Mouse (Mus musculus) urinary bladder, postnatal 14 days (tissue): ENCODE results near the gene Tox2.

Experiments used
- DNase-seq: peaks from one replicate; pipeline ENCODE4 v3.0.0; 2021; ENCODE audit warnings: low spot score

Tox2 gene

DNA sequence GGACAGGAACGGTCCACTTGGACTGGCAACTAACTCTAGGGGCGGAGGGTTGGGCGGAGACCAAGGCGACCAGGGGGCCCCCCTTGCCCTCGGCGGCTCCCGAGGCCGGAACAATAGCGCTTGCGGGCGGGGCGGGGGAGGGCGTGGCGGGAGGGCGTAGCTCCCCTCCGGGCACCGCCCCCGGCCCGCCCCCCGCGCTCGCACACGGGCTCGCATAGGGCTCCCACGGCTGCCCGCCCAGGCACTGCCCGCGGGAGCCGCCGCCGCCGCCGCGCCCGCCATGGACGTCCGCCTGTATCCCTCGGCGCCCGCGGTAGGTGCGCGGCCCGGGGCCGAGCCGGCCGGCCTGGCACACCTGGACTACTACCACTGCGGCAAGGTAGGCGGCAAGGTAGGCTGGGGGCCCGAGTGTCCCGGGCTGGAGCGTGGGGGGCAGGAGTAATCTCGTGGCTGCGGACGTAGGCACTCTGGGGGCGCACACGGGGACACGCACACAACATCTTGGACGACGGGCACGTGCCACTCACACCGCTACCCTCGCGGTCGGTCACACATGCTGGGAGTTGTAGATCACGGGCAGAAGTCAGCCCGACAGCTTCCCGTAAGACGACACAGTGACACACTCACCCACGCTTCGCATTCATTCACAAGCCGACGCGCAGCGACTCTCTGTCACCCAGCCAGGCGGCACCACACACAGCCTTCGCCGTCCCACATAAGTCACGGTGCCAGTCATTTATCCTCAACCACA, at the start of gene Tox2:
Tox2 (plus strand) TSS at position 242 of the 751 bp plus-strand sequence.
- peak; percentile 48 for DNase-seq

DNA sequence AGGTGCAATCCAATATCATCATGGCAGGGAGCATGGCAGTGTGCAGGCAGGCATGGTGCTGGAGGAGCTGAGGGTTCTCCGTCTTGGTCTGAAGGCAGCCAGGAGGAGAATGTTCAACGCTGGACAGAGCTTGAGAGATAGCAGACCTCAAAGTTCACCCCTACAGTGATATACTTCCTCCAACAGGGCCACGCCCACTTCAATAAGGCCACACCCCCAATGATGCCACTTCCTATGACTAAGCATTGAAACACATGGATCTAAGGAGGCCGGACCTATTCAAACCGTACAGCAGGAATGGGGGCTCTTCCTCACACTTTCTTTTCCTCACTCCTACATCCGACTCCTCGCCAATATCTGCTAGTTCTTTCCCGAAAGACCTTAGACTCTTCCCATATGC, 48.3 kb upstream of the Tox2 start:
- DNase-seq, result no peak

DNA sequence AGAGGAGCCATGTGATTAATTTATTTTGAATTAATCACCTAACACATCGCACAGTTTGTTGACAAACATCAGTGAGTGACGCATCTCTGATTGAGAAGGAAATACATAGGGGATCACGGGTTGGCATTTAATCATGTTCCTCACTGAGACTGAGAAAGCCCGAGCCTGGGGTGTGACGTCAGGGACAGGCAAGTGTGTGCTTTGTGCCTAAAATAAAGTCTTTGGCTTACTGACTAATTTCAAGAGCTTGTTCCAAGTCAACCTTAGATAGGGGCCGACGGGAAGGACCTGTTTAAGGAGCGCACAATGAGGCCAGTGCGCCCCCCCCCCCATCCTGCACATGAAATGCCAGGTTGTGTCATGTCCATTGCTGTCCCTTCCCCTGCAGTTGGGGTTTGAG, 43.9 kb upstream of the Tox2 start:
- no peak for DNase-seq

DNA sequence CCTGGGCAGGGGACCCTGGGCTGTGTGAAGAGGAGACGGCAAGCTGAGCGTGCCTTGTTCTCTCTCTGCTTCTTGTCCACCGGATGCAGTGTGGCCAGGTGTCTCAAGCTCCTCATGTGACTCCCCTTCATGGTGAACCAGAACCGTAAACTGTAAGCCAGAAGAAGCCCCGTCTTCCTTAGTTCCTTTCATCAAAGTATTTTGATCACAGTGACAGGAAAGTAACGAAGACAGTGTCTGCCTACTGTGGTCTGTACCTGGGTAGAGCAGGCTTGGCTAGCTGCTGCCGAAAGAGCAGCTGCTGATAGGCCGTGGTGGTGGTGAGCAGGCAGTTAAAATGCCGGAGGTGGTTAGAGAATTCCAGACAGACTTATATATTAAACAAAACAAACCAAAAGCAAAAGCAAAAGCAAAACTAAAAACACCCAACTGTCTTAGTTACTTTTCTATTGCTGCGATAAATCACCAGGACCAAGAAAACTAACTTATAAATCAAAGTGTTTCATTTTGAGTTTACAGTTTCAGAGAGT, 38.4 kb upstream of the Tox2 start:
- DNase-seq, result no peak

DNA sequence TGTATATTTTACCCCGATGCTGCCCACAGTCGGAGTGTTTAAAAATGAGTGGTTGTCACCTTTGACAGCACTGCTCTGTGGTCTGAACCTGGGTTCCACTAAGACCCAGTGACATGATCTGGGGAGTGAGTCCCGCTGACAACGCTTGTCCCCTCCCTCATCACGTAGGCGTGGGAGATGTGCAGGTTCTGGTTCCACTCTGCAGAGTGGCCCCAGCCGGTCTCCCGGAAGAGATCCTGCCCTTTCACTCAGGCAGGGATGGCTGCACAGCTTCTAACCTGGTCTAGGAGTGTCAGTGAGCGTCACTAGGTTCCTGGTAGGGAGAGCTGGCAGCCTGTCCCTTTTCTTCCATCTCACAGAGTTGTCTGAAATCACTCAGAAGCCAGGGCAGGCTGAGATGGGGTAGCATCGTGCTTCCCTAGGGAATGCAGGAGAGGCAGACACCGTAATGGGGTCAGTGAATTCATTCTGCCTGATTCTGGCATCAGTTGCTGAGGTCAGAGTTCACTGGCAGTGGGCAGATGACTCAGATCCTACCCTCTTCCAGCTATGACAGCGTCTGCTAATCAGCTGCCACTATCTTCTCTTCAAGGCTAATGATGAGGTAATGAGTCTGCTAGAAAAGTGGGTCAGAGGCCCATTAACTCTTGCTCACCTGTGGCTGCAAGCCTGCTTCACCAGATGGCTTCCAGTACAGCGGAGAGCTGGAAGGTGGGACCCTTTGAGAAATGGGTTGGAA, 36.7 kb upstream of the Tox2 start:
- DNase-seq, result no peak

DNA sequence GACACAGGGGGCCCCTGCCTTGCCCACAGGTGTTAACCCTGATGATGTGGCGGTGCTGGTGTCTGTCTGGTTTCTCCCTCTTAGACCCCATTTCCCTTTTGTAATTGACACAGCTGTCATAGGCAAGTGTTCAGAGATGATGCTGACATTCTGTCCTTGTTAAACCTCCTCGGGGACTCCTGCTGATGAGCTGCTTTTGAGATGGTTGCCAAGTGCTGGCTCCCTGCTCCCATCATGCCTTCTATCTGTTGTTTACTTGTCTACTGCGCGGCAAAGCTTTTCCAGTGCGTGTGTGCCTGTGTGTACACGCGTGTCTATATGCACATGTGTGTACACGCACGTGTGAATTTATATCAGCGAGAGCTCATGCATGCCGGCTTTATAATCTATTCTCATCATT, 31.0 kb upstream of the Tox2 start:
- no peak for DNase-seq

DNA sequence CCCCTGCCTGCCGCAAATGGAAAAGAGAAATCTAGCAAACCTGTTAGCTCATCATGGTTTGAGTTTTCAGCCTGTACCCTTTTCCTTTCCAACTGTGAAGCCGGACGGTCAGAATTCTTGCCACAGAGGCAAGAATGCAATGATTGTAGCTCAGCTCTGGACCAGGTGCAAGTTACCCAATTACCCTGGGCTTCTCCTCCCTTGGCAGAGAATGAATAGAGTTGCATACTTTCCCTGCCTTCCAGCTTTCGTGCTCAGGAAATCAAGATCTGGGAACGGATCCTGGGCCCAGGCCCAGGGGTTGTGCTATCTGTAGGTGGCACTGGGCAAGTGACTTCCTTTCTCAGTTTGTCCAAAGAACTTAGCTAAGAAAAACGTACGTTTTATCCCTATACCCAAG, 28.9 kb upstream of the Tox2 start:
- DNase-seq, result no peak

DNA sequence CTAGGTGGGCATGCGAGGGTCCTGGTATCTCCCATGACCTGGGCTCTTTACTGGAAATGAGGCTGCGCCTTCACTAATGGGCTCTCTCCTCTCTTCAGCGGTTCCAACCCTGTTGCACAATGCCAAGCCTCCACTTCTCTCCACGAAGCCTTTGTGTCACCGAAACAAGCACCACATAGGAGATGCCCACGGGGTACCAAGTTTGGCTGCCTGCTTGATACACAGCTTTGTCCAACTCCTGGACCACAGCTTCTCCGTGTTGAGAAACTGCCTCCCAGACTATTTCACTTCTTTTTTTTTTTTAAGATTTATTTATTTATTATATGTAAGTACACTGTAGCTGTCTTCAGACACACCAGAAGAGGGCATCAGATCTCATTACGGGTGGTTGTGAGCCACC, 27.1 kb upstream of the Tox2 start:
- no peak for DNase-seq

DNA sequence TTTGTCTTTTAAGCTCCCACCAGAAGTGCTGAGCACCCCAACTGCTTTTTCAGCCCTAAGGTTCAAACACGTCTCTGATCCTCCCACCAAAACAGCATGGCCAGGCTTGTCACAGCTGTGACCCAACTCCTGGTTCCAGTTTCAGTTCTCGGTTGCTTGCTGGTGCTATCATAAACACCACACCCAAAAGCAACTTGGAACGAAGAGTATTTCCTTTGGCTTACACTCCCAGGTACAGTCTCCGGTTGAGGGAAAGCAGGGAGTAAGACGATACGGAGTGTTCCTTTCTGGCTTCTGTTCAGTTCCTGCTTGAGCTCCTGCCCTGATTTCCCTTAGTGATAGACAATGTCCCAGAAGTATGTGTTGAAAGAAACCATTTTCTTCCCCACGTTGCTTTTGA, 26.4 kb upstream of the Tox2 start:
- DNase-seq, result no peak

DNA sequence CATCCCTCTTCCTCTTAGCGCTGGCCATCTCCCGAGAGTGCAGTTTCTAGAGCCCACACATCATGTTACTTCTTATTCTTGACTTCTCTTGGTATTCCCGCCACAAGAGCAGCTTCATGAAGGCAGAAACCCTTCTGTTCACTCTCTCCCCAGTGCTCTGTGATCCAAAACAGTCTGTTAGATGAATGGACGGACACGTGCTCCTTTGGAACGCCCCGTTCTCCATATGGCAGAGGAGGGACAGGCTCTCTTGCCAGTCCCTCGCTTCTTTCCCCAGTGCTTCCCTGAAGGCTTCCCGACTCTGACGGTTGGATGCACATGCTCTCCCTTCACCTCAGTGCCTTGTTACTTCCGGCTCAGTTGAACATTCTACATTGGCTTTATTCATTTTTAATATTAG, 15.4 kb upstream of the Tox2 start:
- DNase-seq, result no peak

DNA sequence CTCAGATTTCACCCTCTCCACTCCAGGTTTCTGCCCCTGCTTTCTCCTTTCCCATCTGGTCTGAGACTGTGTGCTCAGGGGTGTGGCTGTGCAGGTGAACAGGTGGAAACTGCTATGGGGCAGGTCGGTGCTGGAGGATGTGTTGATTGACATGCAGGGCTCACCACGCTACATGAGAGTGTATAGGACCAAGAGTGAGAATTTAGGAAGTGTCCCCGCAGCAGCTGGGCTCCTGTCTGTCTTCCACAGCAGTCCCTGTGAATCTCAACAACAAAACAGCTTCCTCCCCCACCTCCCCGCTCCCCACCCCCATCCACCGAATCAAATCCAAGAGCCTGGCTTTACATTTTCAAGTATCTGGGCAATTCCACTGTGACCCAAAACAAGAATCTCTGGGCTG, 13.3 kb upstream of the Tox2 start:
- no peak for DNase-seq

DNA sequence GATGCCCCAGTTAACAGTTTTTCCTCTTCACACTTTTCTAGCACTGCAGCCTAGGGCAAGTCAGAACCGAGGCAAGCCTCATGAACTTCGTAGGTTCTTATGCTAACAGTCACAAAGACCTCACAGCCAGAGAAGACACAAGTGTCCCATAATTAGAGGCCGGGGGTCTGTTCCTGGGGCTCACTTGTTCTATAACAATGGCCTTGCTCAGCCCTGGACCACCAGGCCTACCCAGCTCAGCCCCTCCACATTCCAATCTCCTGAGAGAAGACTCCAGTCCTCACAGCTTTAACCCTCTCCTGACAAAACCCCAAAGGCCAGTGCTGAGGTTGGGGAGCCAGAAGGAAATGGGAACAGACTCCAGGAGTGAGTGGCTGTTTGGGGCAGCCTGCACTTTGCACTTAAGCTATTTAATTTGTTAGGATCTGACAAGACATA, 12.9 kb upstream of the Tox2 start:
- no peak for DNase-seq

DNA sequence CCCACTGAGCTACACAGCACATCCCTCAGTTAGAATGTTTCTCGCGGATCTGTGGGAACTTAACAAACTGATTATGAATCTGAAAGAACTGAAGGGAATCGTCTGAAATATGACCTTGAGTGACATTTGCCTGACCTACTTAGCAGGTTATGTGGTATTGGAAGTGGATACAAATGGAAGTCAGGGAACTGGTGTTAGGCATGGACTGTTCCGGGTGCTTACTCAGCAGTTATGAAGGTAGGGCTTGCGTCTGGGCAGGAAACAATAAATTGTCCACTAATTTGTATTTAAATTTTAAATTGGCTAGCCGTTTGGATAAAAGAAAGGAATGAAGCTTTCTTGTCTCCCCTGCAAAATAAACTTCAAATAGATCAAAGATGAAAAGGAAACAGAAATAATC, 10.4 kb upstream of the Tox2 start:
- no peak for DNase-seq

DNA sequence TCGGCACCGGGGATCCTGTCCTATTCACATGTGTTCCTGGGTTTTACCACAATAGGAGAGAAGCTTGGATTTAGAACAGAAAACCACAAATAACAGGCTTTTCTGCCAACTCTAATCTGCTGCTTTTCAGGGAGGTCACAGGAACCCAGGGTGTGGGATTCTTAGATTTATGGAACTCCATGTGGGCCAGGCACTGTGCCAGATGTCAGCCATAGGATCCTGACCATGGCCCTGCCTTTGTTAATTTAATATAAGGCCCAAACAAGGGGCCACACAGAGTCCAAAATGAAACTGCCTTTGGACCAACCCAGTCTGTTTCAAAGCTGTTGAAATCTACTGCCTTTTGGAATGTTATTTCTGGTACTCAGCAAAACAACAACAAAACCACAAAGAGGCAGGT, 8.9 kb upstream of the Tox2 start:
- DNase-seq, result no peak

DNA sequence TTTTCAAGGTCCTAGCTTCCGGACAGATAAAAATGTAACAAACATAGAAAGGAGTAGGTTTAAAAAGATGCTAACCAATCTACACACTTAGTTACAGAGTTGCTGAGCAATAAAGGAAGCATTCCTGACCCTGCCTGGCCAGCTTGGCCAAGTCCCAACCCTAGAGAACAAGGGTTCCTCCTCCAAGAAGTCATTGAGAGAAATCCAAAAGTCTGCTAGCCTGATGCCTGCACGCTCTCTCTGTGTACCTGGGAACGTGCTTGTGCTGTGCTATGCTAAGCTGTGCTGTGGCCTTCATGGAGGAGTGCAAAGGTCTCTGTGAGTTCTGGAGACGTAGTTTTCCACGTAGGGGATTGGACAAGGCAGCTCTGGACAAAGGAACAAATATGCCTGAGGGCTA, 8.4 kb upstream of the Tox2 start:
- peak; percentile 41 for DNase-seq

DNA sequence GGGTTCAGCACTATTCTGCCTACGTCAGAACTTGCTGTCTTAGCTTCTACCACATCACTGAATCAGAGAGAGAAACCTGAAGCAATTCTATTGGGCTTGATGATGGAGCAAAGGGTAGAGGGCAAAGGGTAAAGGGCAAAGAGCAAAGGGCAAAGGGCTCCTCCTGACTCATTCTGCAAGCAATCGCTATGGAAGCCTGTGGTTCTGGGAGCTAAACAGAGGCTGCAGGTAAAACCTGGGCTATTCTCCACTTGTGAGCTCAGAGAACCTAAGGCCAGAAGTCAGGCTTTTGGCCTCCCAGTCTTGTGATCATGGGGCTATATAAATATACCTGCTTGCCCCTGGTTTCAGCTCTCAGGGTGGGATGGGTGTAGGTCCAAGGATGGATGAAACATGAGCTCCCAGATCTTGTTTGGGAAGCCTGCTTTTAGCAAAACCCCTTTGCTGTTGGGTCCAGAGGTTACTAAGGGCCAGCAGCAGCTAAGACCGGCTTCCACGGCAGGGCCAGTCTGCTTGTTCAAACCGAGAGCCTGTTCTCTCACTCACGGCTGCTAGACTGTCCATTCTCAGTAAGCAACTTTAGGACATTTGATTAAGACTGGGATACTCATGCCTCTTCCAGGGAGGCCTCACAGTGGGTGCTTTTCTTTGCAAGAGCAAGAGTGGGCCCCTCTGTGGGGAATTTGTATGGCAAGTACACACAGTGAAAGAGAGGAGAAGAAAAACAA, 7.7 kb upstream of the Tox2 start:
- DNase-seq, result no peak

DNA sequence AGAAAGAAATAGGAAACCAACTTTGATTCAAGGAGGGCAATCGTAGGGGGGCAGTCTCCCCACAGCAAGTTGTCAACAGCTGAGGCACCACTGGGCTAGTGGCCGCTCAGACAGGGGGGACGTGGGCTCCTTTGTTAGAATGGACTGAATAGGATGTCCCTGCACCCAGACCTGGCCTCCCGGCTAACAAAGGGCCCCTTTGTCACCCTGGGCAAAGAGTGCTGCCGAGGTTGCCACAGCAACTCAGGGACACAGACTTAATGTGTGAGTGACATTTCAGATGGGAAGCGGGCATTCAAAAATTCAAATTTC, 7.1 kb upstream of the Tox2 start:
- no peak for DNase-seq

DNA sequence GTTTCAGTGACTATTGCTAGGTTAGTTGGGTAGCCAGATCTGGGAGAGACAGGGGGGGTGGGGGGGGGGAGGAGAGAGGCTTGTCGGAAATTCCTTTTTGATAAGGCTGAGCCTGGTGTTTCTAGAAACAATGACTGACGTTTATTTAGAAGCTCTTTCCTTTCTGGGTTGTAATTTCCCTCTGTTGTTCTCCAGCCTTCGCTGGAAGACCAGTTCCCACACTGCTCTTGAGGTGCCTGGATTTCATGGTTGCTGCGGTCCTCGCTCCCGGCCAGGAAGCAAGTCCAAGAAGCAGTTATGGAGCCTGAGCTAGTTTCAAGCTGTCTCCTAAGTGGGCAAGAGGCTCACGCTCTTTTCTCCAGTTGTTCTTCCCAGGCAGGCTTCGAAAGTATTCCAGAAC, 1.0 kb upstream of the Tox2 start:
- DNase-seq, result no peak

DNA sequence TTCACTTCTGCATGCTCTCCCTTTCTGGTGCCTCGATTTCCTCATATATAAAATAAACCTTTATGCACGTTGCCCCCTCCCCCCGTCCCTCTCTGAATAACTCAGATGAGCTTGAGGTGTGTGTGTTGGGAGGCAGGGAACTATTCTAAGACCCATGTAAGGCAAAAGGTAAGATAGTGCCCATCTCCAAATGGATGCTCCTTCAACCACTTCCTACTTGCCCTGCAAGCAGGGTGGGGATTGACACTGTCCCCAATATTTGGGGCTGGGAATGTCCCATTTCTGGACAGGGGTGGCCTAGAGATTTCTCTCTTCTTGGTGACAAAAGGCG, 407 bp upstream of the Tox2 start:
- no peak for DNase-seq

DNA sequence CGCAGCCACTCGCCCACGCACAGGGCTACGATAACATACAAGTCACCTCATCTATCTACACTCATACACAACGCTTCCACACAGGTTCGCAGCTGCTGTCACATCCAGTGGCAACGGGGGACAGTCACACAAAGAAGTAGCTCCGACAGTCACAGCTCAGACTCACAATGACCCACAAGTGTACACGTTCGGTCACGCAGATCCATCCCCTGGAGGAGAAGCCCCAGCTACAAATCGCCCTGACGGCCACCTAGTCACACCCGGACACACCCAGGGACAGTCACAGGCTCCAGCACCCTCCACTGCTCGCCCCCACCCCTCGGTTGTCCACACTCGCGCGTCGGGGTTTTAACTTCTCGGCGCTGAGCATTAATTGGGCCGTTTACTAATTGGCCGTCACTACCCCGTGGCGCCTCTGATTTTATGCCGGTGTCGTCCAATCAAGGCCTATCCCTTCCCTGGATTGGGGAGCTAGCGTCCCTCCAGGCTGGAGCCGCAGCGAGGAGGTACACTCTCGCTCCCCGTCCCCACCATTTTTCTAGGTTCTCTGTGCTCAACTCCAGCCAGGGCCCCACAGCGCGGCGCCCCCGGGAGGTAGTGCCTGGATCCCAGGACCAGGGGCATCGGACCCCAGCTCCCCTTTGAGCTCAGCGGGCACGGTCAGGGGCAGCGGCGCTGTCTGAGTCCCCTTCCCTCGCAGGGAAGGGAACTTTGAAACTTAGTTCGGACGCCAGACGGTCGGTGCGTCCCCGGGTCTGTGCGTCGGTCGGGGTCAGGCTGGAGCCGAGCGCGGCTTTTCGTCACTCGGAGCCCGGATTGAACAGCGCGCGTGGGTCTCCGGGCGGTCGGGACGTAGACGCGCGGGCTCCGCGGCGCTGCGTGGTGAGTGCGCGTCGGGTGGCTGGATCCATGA, 966 bp downstream of the Tox2 start:
- DNase-seq, result no peak

DNA sequence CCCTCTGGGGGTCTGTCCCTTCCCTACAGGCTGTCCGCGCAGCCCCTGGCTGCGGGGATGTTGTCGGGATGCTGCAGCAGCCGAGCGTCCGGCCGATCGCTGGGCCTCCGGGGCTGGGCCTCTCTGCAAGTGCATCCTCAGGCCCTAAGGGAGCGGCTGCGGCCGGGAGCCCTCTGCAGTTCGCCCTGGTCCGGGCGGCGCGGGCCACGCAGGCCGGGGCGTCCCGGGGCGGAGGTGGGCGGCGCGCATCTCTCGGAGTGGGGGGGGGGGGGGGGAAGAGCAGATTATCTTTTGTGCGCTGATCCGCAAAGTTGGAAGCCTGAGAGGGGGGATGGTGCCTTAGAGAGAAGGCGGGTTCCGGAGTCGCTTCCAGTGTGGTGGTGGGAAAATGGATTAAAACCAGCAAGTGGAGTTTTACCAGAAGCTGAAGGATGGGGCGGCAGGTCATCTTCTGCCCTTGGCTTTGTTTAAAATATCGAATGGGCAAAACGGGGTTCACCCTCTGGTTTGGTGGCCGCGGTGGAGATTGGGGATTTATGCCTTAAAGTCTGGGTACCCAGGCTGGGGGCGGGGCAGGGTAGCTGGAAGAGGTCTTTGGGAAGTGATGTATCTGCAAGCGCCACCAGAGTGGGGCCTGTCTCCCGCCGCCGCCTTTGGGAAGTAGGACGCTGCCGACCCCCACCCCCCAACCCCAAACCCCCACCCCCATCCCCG, 1.8 kb downstream of the Tox2 start:
- DNase-seq, result no peak

DNA sequence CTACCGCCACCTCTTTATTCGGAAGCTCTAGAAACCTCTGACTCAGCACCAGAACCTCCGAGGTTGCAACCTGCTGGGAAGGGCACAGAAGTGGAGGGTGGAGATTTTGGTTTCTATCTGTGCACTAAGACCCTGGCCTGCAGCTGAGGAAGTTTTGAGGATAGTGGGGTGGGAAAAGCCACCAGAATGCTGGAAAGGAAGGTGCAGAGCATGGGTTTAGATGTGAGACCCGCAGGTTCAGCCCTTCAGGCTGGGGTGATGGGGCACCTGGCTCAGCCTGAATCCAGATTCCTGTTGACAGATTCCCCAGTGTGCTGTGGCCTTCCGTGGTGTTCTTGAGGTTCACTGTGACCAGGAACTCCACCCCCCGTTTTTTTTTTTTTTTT, 2.3 kb downstream of the Tox2 start:
- DNase-seq, result no peak
